Mouse (Mus musculus): Measurements from ENCODE around the gene D430042O09Rik. TPM values are rescaled to one million over a fixed set of nuclear protein-coding genes. Genes with fewer than 3 reads are reported as not detected.

D430042O09Rik gene
- polyA plus RNA-seq, 1 experiment = 10.4 TPM

- DNase-seq (ENCODE audit: low read depth, low spot score) = no peak
- 88% methylated on average over 5 of the region's 5 CpGs for WGBS
Observed at GRCm38 (mm10) chr7:125786105-125786504, 78.4 kb downstream of the D430042O09Rik start.

GRCm38 (mm10) chr7:125787046-125787445 lies 79.4 kb downstream of the D430042O09Rik start:
- no peak for DNase-seq (ENCODE audit: low read depth, low spot score)
- 67% methylated on average over 7 of the region's 7 CpGs for WGBS

GRCm38 (mm10) chr7:125790039-125790438 lies 82.4 kb downstream of the D430042O09Rik start:
- no peak for DNase-seq (ENCODE audit: low read depth, low spot score)
- WGBS = 84% methylated on average over 8 of the region's 8 CpGs

DNA sequence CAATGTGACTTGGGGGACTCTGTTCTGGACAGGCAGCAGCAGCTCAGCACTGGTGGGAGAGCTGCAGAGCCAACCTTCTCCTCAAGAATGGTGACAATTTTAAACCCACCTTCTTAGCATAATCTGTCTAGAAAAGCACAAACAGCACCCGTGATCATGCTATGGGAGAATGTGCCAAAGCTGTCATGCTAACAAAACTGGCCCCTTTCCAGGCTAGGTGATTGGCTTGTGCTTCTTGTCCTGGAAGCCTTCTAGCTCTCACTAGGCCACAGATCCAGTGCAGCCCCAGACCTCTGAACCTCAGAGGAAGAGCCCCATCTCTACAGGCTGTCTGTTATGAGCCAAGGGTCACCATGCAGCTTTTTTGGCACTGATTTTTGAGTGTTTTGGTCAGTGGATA lies 98.9 kb downstream of the D430042O09Rik start:
- 80% methylated on average over 1 of the region's 1 CpGs for WGBS
- no peak for DNase-seq (ENCODE audit: low read depth, low spot score)

- 81% methylated on average over 3 of the region's 3 CpGs for WGBS
- no peak for DNase-seq (ENCODE audit: low read depth, low spot score)
Observed at GRCm38 (mm10) chr7:125808210-125808609, 100.5 kb downstream of the D430042O09Rik start.

GRCm38 (mm10) chr7:125812721-125813120 lies 105.0 kb downstream of the D430042O09Rik start:
- no peak for DNase-seq (ENCODE audit: low read depth, low spot score)
- 93% methylated on average over 8 of the region's 8 CpGs for WGBS

- no peak for DNase-seq (ENCODE audit: low read depth, low spot score)
- 81% methylated on average over 3 of the region's 3 CpGs for WGBS
Observed at GRCm38 (mm10) chr7:125815733-125816132, 108.0 kb downstream of the D430042O09Rik start.

- WGBS = 89% methylated on average over 9 of the region's 9 CpGs
- DNase-seq (ENCODE audit: low read depth, low spot score) = no peak
Observed at GRCm38 (mm10) chr7:125818301-125818712, 110.6 kb downstream of the D430042O09Rik start.

GRCm38 (mm10) chr7:125820233-125820632 lies 112.5 kb downstream of the D430042O09Rik start:
- no peak for DNase-seq (ENCODE audit: low read depth, low spot score)
- 65% methylated on average over 2 of the region's 2 CpGs for WGBS

DNA sequence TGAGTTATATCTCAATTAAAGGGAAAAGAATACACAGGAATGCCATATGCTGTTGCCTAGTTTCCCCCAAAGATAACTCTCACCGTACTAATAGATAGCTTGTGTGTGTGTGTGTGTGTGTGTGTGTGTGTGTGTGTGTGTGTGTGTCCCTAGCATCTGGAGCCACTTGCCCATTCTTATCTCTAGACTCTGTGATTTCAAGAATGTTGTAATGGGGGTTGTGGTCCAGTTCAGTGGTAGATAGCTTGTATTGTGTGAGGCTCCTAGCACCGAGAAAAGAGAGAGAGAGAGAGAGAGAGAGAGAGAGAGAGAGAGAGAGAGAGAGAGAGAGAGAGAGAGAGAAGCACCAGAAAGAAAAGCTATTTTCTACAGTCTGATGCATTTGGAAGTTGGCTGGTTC lies 118.7 kb downstream of the D430042O09Rik start:
- WGBS = 79% methylated on average over 2 of the region's 2 CpGs
- DNase-seq (ENCODE audit: low read depth, low spot score) = no peak

DNA sequence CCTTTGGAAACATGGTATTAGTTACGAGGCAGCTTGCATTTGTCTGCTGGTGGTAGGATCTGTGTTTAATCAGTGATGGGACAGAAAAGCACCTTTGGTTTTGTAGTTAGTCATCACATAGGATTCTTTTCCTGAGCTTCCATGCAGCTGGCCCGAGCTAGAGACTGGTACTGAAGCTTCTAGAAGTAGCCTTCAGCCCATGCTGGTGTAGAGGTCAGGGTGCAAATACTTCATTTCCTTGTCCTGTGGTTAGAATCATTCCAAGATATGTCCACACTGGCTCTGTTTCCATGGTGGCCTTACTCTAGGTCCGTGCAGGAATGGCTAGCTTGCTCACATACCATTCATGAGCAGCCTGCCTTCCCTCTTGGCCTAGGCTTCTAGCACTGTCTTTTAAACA lies 119.2 kb downstream of the D430042O09Rik start:
- no peak for DNase-seq (ENCODE audit: low read depth, low spot score)
- 72% methylated on average over 3 of the region's 3 CpGs for WGBS

GRCm38 (mm10) chr7:125827420-125827819 lies 119.7 kb downstream of the D430042O09Rik start:
- no peak for DNase-seq (ENCODE audit: low read depth, low spot score)
- 65% methylated on average over 9 of the region's 9 CpGs for WGBS

DNA sequence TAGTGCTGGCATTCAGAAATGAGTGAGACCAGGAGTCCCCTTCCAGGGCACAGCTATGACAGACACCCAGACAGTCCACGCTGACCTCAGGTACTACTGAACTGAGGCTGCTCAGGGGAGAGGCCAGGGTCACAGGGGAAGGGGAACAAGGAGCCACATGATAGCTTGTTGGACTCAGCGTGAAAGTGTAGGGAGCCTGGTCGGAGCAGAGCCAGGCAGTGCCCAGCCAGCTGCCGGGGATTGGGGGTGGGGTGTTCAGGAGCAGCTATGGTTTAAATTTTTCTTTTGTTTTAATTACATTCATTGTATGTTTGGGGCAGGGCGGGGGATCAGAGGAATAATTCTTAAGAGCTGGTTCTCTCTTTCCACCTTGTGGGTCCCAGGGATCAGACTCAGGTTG lies 120.9 kb downstream of the D430042O09Rik start:
- no peak for DNase-seq (ENCODE audit: low read depth, low spot score)
- 87% methylated on average over 5 of the region's 5 CpGs for WGBS

DNA sequence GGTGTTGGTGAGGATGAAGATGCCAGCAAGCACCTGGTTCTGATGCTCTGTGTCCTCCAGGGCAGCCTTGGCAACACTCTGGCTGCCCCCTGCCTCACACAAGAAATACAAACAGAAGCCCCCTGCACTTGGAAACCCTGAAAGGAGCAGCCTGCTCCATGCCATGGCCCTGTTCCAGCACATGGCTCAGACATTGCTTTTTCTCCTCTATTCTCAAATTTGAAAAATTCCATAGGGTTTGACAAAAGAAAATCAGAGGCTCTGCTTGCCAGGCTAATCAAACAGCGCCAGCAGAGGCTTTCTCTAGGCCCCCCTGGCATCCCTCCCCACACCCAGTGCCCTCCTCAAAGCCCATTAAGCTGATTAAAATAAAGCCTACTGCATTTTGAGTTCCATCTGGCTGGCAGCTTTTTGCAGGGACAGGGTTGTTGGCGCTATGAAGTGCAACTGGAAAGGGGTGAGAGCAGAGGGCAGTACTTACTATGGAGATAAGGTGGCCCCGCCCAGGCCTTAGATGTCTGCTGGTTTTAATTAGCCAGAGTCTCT lies 121.5 kb downstream of the D430042O09Rik start:
- no peak for DNase-seq (ENCODE audit: low read depth, low spot score)
- 68% methylated on average over 3 of the region's 3 CpGs for WGBS

- no peak for DNase-seq (ENCODE audit: low read depth, low spot score)
- WGBS = 78% methylated on average over 1 of the region's 1 CpGs
Observed at GRCm38 (mm10) chr7:125832767-125833166, 125.1 kb downstream of the D430042O09Rik start.

DNA sequence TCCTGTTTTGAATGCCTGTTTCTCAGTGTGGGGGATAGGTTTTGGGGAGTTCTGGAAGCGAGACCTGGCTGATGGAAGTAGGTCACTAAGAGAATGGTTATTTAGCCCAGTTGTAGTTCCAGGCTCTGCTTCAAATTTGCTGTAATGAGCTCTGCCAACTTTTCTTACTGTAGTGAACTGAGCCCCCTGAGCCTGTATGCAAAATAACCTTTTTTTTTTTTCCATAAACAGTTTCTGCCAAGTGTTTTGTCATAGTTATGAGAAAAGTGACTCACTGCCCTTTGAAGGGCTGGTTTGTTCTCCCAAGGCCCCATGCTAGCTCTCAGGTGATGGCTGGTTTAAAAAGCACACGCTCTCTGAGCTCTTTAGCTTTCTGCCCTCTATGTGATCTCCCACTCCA lies 125.8 kb downstream of the D430042O09Rik start:
- WGBS = 91% methylated on average over 2 of the region's 2 CpGs

DNA sequence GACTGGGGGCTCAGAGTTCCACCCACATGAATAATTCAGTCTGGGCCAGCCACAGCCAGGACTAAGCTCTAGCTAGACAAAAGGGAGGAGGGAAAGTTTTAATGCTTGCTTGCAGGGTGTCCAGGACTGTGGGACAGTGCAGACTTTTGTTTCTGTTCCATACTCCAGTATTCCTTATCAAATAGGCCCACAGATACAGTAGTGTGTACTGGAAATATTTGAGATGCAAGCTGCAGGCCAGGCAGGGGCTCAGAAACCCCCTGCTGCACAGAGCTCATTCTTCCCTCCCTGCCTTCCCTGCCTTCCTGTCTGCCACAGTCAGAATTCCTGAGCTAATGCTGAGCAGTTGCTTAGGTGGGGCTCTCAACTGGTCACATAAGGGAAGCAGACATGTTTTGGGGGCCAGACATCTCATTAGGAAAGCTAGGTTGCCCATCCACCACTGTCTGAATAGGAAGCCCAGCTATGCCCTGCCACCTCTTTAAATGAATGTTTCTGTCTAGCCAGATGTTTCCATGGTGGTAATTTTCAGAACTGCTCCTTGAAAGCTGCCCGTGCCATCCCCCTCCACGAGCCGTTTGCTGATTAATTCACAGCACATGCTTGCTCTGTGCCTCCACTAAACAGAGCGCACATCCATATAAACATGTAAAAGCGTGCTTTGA lies 130.5 kb downstream of the D430042O09Rik start:
- 81% methylated on average over 5 of the region's 5 CpGs for WGBS
- DNase-seq (ENCODE audit: low read depth, low spot score) = no peak

More for the DNA sequence above, 125.8 kb downstream of the D430042O09Rik start:
- no peak for DNase-seq (ENCODE audit: low read depth, low spot score)

- WGBS = 74% methylated on average over 1 of the region's 1 CpGs
- DNase-seq (ENCODE audit: low read depth, low spot score) = no peak
Observed at GRCm38 (mm10) chr7:125845611-125846010, 137.9 kb downstream of the D430042O09Rik start.

- WGBS = 73% methylated on average over 8 of the region's 8 CpGs
- DNase-seq (ENCODE audit: low read depth, low spot score) = no peak
Observed at GRCm38 (mm10) chr7:125846866-125847527, 139.3 kb downstream of the D430042O09Rik start.

DNA sequence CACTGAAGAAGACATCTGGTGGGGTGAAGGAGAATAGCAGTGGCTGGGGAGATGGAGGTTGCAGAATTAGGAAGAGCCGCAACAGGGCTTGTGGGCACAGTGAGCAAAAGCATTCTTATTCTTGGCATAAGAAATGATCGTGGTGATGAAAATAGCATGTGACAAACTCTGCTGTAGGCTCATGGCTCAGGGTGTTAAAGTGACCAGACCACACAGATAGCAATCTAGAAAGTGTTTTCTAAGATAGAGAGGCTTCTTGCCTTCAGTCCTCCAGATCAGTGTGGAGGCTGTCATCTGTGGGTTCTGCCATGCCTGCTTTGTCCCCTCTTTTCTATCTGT lies 139.8 kb downstream of the D430042O09Rik start:
- DNase-seq (ENCODE audit: low read depth, low spot score) = no peak
- 95% methylated on average over 2 of the region's 2 CpGs for WGBS

DNA sequence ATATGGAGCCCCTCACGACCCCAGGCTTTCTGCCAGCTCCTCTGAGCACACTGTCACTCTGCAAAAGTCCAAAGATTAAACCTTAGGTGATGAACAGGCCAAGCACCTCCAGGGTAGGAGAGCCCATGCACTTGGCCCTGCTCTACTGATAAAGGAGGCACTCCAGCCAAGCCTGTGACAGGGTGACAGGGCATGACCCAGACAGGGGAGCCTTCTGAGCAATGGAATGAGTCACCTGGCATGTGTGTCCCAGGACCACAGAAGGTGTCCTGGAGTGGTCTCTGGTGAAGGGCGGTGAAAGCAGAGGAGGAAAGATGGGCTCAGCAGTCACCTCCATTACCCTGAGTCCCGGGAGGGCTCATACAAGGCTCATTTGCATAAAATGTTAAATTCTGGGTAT lies 151.9 kb downstream of the D430042O09Rik start:
- WGBS = 74% methylated on average over 3 of the region's 3 CpGs
- no peak for DNase-seq (ENCODE audit: low read depth, low spot score)

Measured in large intestine, adult 2 months (tissue).